Mouse (Mus musculus) erythroblast, adult 5-6 weeks (primary cell): ENCODE measurements around the gene Prdm15. TPM values are rescaled to one million over a fixed set of nuclear protein-coding genes. Genes with fewer than 3 reads are reported as not detected.

Experiments
- ATAC-seq: replicated peaks from 2 replicates; pipeline ENCODE4 v1.8.0; 2016; ENCODE audit warnings: moderate number of reproducible peaks, mild to moderate bottlenecking, moderate TSS enrichment, inconsistent platforms; ENCODE audit not compliant: poor library complexity, low FRiP score, severe bottlenecking
- total RNA-seq, 2 experiments: library from RNA; stranded (forward) in 1 of 2; stranded (reverse) in 1 of 2; fragments of 150-400 nt in 1 of 2; fragments of 200-764, 138-1000 nt in 1 of 2; gene quantifications; 2 replicates each; pipeline versions ENCODE4 v1.2.3 to v1.2.4; 2015 to 2017; ENCODE audit warnings: low replicate concordance in 2 of 2

Gene Prdm15
- total RNA-seq, 2 experiments from 2014 or later: 2.3 to 5.0 TPM

GRCm38 (mm10) chr16:97823311-97824007 is 28.2 kb downstream of the Prdm15 start:
- ATAC-seq: no peak

- no peak for ATAC-seq
These were observed 32.1 kb downstream of the Prdm15 start for GRCm38 (mm10) chr16:97819532-97819931.

- ATAC-seq: no peak
These were observed 34.2 kb downstream of the Prdm15 start for GRCm38 (mm10) chr16:97817414-97817813.

GRCm38 (mm10) chr16:97815269-97815668 is 36.4 kb downstream of the Prdm15 start:
- no peak for ATAC-seq

- no peak for ATAC-seq
These were observed 37.6 kb downstream of the Prdm15 start for GRCm38 (mm10) chr16:97814060-97814459.

GRCm38 (mm10) chr16:97808881-97809280 is 42.8 kb downstream of the Prdm15 start:
- no peak for ATAC-seq

- no peak for ATAC-seq
These were observed 46.0 kb downstream of the Prdm15 start for GRCm38 (mm10) chr16:97805646-97806045.

GRCm38 (mm10) chr16:97804680-97805547 is 46.7 kb downstream of the Prdm15 start:
- ATAC-seq: peak; percentile 34; the same call in 1 of the 2 replicates

- ATAC-seq: 0 out of 2 replicates have a peak, but pooled peaks have one; percentile 18
These were observed 53.4 kb downstream of the Prdm15 start for GRCm38 (mm10) chr16:97797950-97798869.

- ATAC-seq: no peak
These were observed 54.4 kb downstream of the Prdm15 start for GRCm38 (mm10) chr16:97797212-97797611.

GRCm38 (mm10) chr16:97794256-97794655 is 57.4 kb downstream of the Prdm15 start:
- ATAC-seq: no peak

GRCm38 (mm10) chr16:97783057-97783456 is 68.6 kb downstream of the Prdm15 start:
- no peak for ATAC-seq

GRCm38 (mm10) chr16:97778353-97779025 is 73.2 kb downstream of the Prdm15 start:
- ATAC-seq: peak; percentile 78

GRCm38 (mm10) chr16:97766501-97766900 is 85.1 kb downstream of the Prdm15 start:
- ATAC-seq: no peak

GRCm38 (mm10) chr16:97764626-97765025 is 87.0 kb downstream of the Prdm15 start:
- ATAC-seq: no peak

- no peak for ATAC-seq
These were observed 87.7 kb downstream of the Prdm15 start for GRCm38 (mm10) chr16:97763990-97764340.

- no peak for ATAC-seq
These were observed 88.3 kb downstream of the Prdm15 start, which contains the start of gene Ripk4 for GRCm38 (mm10) chr16:97763061-97763989. TSS of gene Ripk4 (minus strand) at chr16:97763787.

GRCm38 (mm10) chr16:97761782-97762181 is 89.9 kb downstream of the Prdm15 start:
- no peak for ATAC-seq
